Mouse (Mus musculus) stomach, embryonic 14.5 days (tissue): ENCODE results near the gene Foxk1. TPM values are rescaled to one million over a fixed set of nuclear protein-coding genes. Genes with fewer than 3 reads are reported as not detected.
A peak's percentile ranks its signal among the peaks of the same experiment; 100 is the strongest.

ENCODE experiments used
- ATAC-seq: fragments of 200-750 bp; cut with Nextera tagmentation; 2 replicates; pipeline ENCODE4 v1.8.0; 2017; ENCODE audit warnings: low read depth, moderate TSS enrichment; ENCODE audit not compliant: insufficient number of reproducible peaks, insufficient read depth, low FRiP score
- H3K27ac ChIP-seq: fragments of 300-500 bp; sonication (generic); 2 replicates; pipeline ENCODE4 v1.5.1; 2014; ENCODE audit warnings: mild to moderate bottlenecking, low read length, moderate library complexity, mixed read lengths
- H3K27me3 ChIP-seq: fragments of 300-500 bp; sonication (generic); 2 replicates; pipeline ENCODE4 v1.6.1; 2014; ENCODE audit warnings: low read length, control low read depth, mixed read lengths; ENCODE audit not compliant: control insufficient read depth, insufficient read depth
- H3K36me3 ChIP-seq: fragments of 300-500 bp; sonication (generic); 2 replicates; pipeline ENCODE4 v1.6.1; 2014; ENCODE audit warnings: mild to moderate bottlenecking, control low read depth, low read length, moderate library complexity, mixed read lengths; ENCODE audit not compliant: control insufficient read depth, insufficient read depth
- H3K4me1 ChIP-seq: fragments of 300-500 bp; sonication (generic); 2 replicates; pipeline ENCODE4 v1.6.1; 2014; ENCODE audit warnings: low read length, control low read depth, mixed read lengths; ENCODE audit not compliant: control insufficient read depth, insufficient read depth
- H3K4me2 ChIP-seq: fragments of 300-500 bp; sonication (generic); replicated peaks from 2 replicates; pipeline ENCODE4 v1.6.1; 2014; ENCODE audit warnings: low read depth, low read length, control low read depth
- H3K4me3 ChIP-seq: fragments of 300-500 bp; sonication (generic); 2 replicates; pipeline ENCODE4 v1.5.1; 2014; ENCODE audit warnings: low read depth, low read length, control low read depth
- H3K9ac ChIP-seq: fragments of 300-500 bp; sonication (generic); replicated peaks from 2 replicates; pipeline ENCODE4 v1.6.1; 2014; ENCODE audit warnings: low read depth, mild to moderate bottlenecking, control low read depth, low read length, moderate library complexity, mixed read lengths
- H3K9me3 ChIP-seq: fragments of 300-500 bp; sonication (generic); 2 replicates; pipeline ENCODE4 v1.6.1; 2016; ENCODE audit warnings: low read depth, low read length, control low read depth; ENCODE audit not compliant: control insufficient read depth
- WGBS: fragments of 180-500 bp; shearing (Covaris S2); extraction: QIAGEN DNeasy Blood & Tissue Kit; methylation state at CpG from one replicate; pipeline ENCODE4 v1.1.7; 2014; 5-methylcytosine and 5-hydroxymethylcytosine counted together
- polyA plus RNA-seq: library from polyadenylated mRNA; unstranded; fragments of >200 nt; fragmentation: Nextera tagmentation; extraction: Ambion mirVana; gene quantifications from 2 replicates; pipeline ENCODE4 v1.2.1, GENCODE M21; 2014

Foxk1 gene
- polyA plus RNA-seq, 1 experiment from 2014 or later: 3.9 TPM

- WGBS: 92% methylated on average over 4 of the region's 4 CpGs
- Histone ChIP-seq H3K4me3 (no peak overlapping the region), H3K9ac (no peak overlapping the region), H3K27me3 (no peaks in the 10 kb centered on the region), H3K27ac (no peak overlapping the region), H3K36me3 (peaks cover 8% of the 10 kb centered on the region; the same call in 1 of the 2 replicates), H3K9me3 (no peaks in the 10 kb centered on the region), H3K4me1 (peaks cover 7% of the 10 kb centered on the region; the same call in 1 of the 2 replicates), H3K4me2 (no peak overlapping the region)
- ATAC-seq: no peak
These were observed 17.1 kb downstream of the Foxk1 start for GRCm38 (mm10) chr5:142418419-142418818.

- H3K4me1 ChIP-seq: peaks cover 18% of the 10 kb centered on the region
- H3K27me3 ChIP-seq: no peaks in the 10 kb centered on the region
- H3K36me3 ChIP-seq: peaks cover 8% of the 10 kb centered on the region; the same call in 1 of the 2 replicates
- no peak overlapping the region for H3K4me2 ChIP-seq
- no peaks in the 10 kb centered on the region for H3K9me3 ChIP-seq
- WGBS: 88% methylated on average over 4 of the region's 4 CpGs
- no peak for ATAC-seq
- no peak overlapping the region for H3K4me3 ChIP-seq
- H3K9ac ChIP-seq: no peak overlapping the region
- H3K27ac ChIP-seq: no peak overlapping the region
These were observed 19.0 kb downstream of the Foxk1 start for GRCm38 (mm10) chr5:142420317-142420716.

- H3K4me3 ChIP-seq: no peak overlapping the region
- ATAC-seq: no peak
- H3K36me3 ChIP-seq: peaks cover 8% of the 10 kb centered on the region; the same call in 1 of the 2 replicates
- H3K27ac ChIP-seq: no peak overlapping the region
- H3K9me3 ChIP-seq: no peaks in the 10 kb centered on the region
- no peaks in the 10 kb centered on the region for H3K27me3 ChIP-seq
- no peak overlapping the region for H3K9ac ChIP-seq
- 86% methylated on average over 9 of the region's 9 CpGs for WGBS
- H3K4me2 ChIP-seq: no peak overlapping the region
- H3K4me1 ChIP-seq: peaks cover 20% of the 10 kb centered on the region
These were observed 19.6 kb downstream of the Foxk1 start for GRCm38 (mm10) chr5:142420920-142421319.

- Histone ChIP-seq H3K27me3 (no peaks in the 10 kb centered on the region), H3K4me2 (no peak overlapping the region), H3K4me3 (no peak overlapping the region), H3K27ac (no peak overlapping the region), H3K4me1 (peaks cover 18% of the 10 kb centered on the region), H3K36me3 (peaks cover 8% of the 10 kb centered on the region; the same call in 1 of the 2 replicates), H3K9ac (no peak overlapping the region), H3K9me3 (no peaks in the 10 kb centered on the region)
- WGBS: 88% methylated on average over 5 of the region's 5 CpGs
- ATAC-seq: no peak
These were observed 20.6 kb downstream of the Foxk1 start for GRCm38 (mm10) chr5:142421886-142422285.

- Histone ChIP-seq H3K9me3 (no peaks in the 10 kb centered on the region), H3K27ac (no peak overlapping the region), H3K9ac (no peak overlapping the region), H3K4me3 (no peak overlapping the region), H3K4me2 (no peak overlapping the region), H3K4me1 (peaks cover 18% of the 10 kb centered on the region), H3K27me3 (no peaks in the 10 kb centered on the region), H3K36me3 (peaks cover 8% of the 10 kb centered on the region; the same call in 1 of the 2 replicates)
- WGBS: 91% methylated on average over 10 of the region's 10 CpGs
- no peak for ATAC-seq
These were observed 21.8 kb downstream of the Foxk1 start for GRCm38 (mm10) chr5:142423141-142423540.

- ATAC-seq: no peak
- H3K4me1 ChIP-seq: peaks cover 18% of the 10 kb centered on the region
- H3K9me3 ChIP-seq: no peaks in the 10 kb centered on the region
- 66% methylated on average over 3 of the region's 3 CpGs for WGBS
- H3K36me3 ChIP-seq: peaks cover 8% of the 10 kb centered on the region; the same call in 1 of the 2 replicates
- H3K27me3 ChIP-seq: no peaks in the 10 kb centered on the region
- no peak overlapping the region for H3K27ac ChIP-seq
- no peak overlapping the region for H3K4me2 ChIP-seq
- H3K4me3 ChIP-seq: no peak overlapping the region
- no peak overlapping the region for H3K9ac ChIP-seq
These were observed 22.4 kb downstream of the Foxk1 start for GRCm38 (mm10) chr5:142423701-142424100.

- H3K4me2 ChIP-seq: 0 out of 2 replicates have a peak overlapping the region, but pooled peaks have one; percentile 1
- peaks cover 18% of the 10 kb centered on the region for H3K4me1 ChIP-seq
- 47% methylated on average over 13 of the region's 13 CpGs for WGBS
- H3K36me3 ChIP-seq: peaks cover 4% of the 10 kb centered on the region; the same call in 1 of the 2 replicates
- H3K4me3 ChIP-seq: no peak overlapping the region
- no peak overlapping the region; the same call in 1 of the 2 replicates for H3K9ac ChIP-seq
- peak; percentile 51; the same call in 1 of the 2 replicates for ATAC-seq
- H3K27me3 ChIP-seq: no peaks in the 10 kb centered on the region
- peak overlapping the region; percentile 89 for H3K27ac ChIP-seq
- H3K9me3 ChIP-seq: no peaks in the 10 kb centered on the region
These were observed 23.5 kb downstream of the Foxk1 start for GRCm38 (mm10) chr5:142424627-142425349.

- H3K9me3 ChIP-seq: no peaks in the 10 kb centered on the region
- H3K4me3 ChIP-seq: no peak overlapping the region
- 80% methylated on average over 2 of the region's 2 CpGs for WGBS
- no peak for ATAC-seq
- H3K4me1 ChIP-seq: peaks cover 18% of the 10 kb centered on the region
- no peak overlapping the region for H3K4me2 ChIP-seq
- no peaks in the 10 kb centered on the region for H3K36me3 ChIP-seq
- no peak overlapping the region for H3K27ac ChIP-seq
- no peak overlapping the region for H3K9ac ChIP-seq
- H3K27me3 ChIP-seq: no peaks in the 10 kb centered on the region
These were observed 25.2 kb downstream of the Foxk1 start for GRCm38 (mm10) chr5:142426476-142426875.
